Mouse (Mus musculus) intestine, postnatal 0 days (tissue): ENCODE measurements around the gene Epor. TPM values are rescaled to one million over a fixed set of nuclear protein-coding genes. Genes with fewer than 3 reads are reported as not detected.

Experiments
- ATAC-seq: fragments of 200-750 bp; cut with Nextera tagmentation; 2 replicates; pipeline ENCODE4 v1.8.0; 2017; ENCODE audit warnings: mild to moderate bottlenecking, moderate TSS enrichment, moderate library complexity
- H3K27ac ChIP-seq: fragments of 300-500 bp; sonication (generic); 2 replicates; pipeline ENCODE4 v1.5.1; 2014; ENCODE audit warnings: mild to moderate bottlenecking, low read depth, low read length, moderate library complexity
- H3K27me3 ChIP-seq: fragments of 300-500 bp; sonication (generic); replicated peaks from 2 replicates; pipeline ENCODE4 v1.6.1; 2014; ENCODE audit warnings: low read length, mixed read lengths; ENCODE audit not compliant: control insufficient read depth, insufficient read depth
- H3K36me3 ChIP-seq: fragments of 300-500 bp; sonication (generic); 2 replicates; pipeline ENCODE4 v1.6.1; 2014; ENCODE audit warnings: mild to moderate bottlenecking, moderate library complexity; ENCODE audit not compliant: control insufficient read depth, insufficient read depth
- H3K4me1 ChIP-seq: fragments of 300-500 bp; sonication (generic); replicated peaks from 2 replicates; pipeline ENCODE4 v1.6.1; 2014; ENCODE audit warnings: antibody characterized with exemption, low read length, mixed read lengths; ENCODE audit not compliant: control insufficient read depth, insufficient read depth
- H3K4me2 ChIP-seq: fragments of 300-500 bp; sonication (generic); replicated peaks from 2 replicates; pipeline ENCODE4 v1.6.1; 2014; ENCODE audit warnings: low read depth, mild to moderate bottlenecking, moderate library complexity
- H3K4me3 ChIP-seq: fragments of 300-500 bp; sonication (generic); 2 replicates; pipeline ENCODE4 v1.5.1; 2014; ENCODE audit warnings: low read depth, low read length
- H3K9ac ChIP-seq: fragments of 300-500 bp; sonication (generic); 2 replicates; pipeline ENCODE4 v1.6.1; 2014; ENCODE audit warnings: mild to moderate bottlenecking, low read depth, low read length
- H3K9me3 ChIP-seq: fragments of 300-500 bp; sonication (generic); 2 replicates; pipeline ENCODE4 v1.6.1; 2016; ENCODE audit warnings: mixed run types; ENCODE audit not compliant: control insufficient read depth
- CTCF ChIP-seq: sonication (generic); IDR thresholded peaks from 2 replicates; pipeline ENCODE4 v1.5.1; 2016; ENCODE audit warnings: low read depth, mild to moderate bottlenecking, control low read depth, antibody characterized with exemption, moderate library complexity
- WGBS: fragments of 180-500 bp; shearing (Covaris S2); extraction: QIAGEN DNeasy Blood & Tissue Kit; methylation state at CpG from one replicate; pipeline ENCODE4 v1.1.7; 2014; 5-methylcytosine and 5-hydroxymethylcytosine counted together
- polyA plus RNA-seq: library from polyadenylated mRNA; unstranded; fragments of >200 nt; fragmentation: Nextera tagmentation; extraction: Ambion mirVana; gene quantifications from 2 replicates; pipeline ENCODE4 v1.2.1, GENCODE M21; 2015

Gene Epor
- polyA plus RNA-seq, 1 experiment from 2014 or later, result 3.8 TPM

- 0 out of 2 replicates have a peak, but pooled peaks have one; percentile 26 for ATAC-seq
- Histone ChIP-seq H3K4me3 (peak overlapping the region; percentile 52), H3K9me3 (no peaks in the 10 kb centered on the region), H3K4me1 (no peaks in the 10 kb centered on the region; the same call in 1 of the 2 replicates), H3K27me3 (peaks cover 44% of the 10 kb centered on the region), H3K4me2 (peak overlapping the region; percentile 82), H3K27ac (no peak overlapping the region), H3K9ac (peak overlapping the region; percentile 17; the same call in 1 of the 2 replicates), H3K36me3 (no peaks in the 10 kb centered on the region)
- WGBS, result 2% methylated on average over 32 of the region's 32 CpGs
- TF ChIP-seq CTCF, result peak; percentile 23
Observed at GRCm38 (mm10) chr9:21988421-21989101, 25.3 kb upstream of the Epor start.

GRCm38 (mm10) chr9:21987592-21988342 lies 24.5 kb upstream of the Epor start:
- no peak overlapping the region for H3K9ac ChIP-seq
- H3K27ac ChIP-seq, result no peak overlapping the region
- H3K4me3 ChIP-seq, result peak overlapping the region; percentile 52
- no peak for TF ChIP-seq CTCF
- WGBS, result 11% methylated on average over 36 of the region's 36 CpGs
- no peaks in the 10 kb centered on the region for H3K36me3 ChIP-seq
- peaks cover 44% of the 10 kb centered on the region for H3K27me3 ChIP-seq
- no peaks in the 10 kb centered on the region for H3K9me3 ChIP-seq
- ATAC-seq, result no peak
- peak overlapping the region; percentile 82 for H3K4me2 ChIP-seq
- no peaks in the 10 kb centered on the region; the same call in 1 of the 2 replicates for H3K4me1 ChIP-seq

- Histone ChIP-seq H3K27ac (no peak overlapping the region), H3K36me3 (no peaks in the 10 kb centered on the region), H3K9ac (no peak overlapping the region), H3K4me3 (no peak overlapping the region), H3K4me2 (no peak overlapping the region), H3K9me3 (no peaks in the 10 kb centered on the region), H3K27me3 (peaks cover 15% of the 10 kb centered on the region), H3K4me1 (no peaks in the 10 kb centered on the region; the same call in 1 of the 2 replicates)
- no peak for TF ChIP-seq CTCF
- 48% methylated on average over 3 of the region's 3 CpGs for WGBS
- ATAC-seq, result no peak
Observed at GRCm38 (mm10) chr9:21983911-21984310, 20.6 kb upstream of the Epor start.

GRCm38 (mm10) chr9:21978398-21979128 lies 15.3 kb upstream of the Epor start:
- TF ChIP-seq CTCF, result no peak
- no peak overlapping the region for H3K9ac ChIP-seq
- no peaks in the 10 kb centered on the region for H3K36me3 ChIP-seq
- 0 out of 2 replicates have a peak, but pooled peaks have one; percentile 8 for ATAC-seq
- no peaks in the 10 kb centered on the region for H3K9me3 ChIP-seq
- H3K4me3 ChIP-seq, result no peak overlapping the region
- no peaks in the 10 kb centered on the region for H3K27me3 ChIP-seq
- H3K27ac ChIP-seq, result no peak overlapping the region
- H3K4me1 ChIP-seq, result no peaks in the 10 kb centered on the region
- WGBS, result 92% methylated on average over 4 of the region's 4 CpGs
- no peak overlapping the region for H3K4me2 ChIP-seq

- Histone ChIP-seq H3K4me3 (no peak overlapping the region), H3K27ac (no peak overlapping the region), H3K9ac (no peak overlapping the region), H3K36me3 (no peaks in the 10 kb centered on the region), H3K4me1 (no peaks in the 10 kb centered on the region), H3K4me2 (no peak overlapping the region), H3K27me3 (no peaks in the 10 kb centered on the region), H3K9me3 (no peaks in the 10 kb centered on the region)
- no peak for ATAC-seq
- TF ChIP-seq CTCF, result peak; percentile 79
- 22% methylated on average over 2 of the region's 2 CpGs for WGBS
Observed at GRCm38 (mm10) chr9:21977972-21978371, 14.7 kb upstream of the Epor start.

GRCm38 (mm10) chr9:21977331-21977730 lies 14.0 kb upstream of the Epor start:
- no peaks in the 10 kb centered on the region for H3K27me3 ChIP-seq
- H3K4me1 ChIP-seq, result no peaks in the 10 kb centered on the region
- H3K9me3 ChIP-seq, result no peaks in the 10 kb centered on the region
- no peak for ATAC-seq
- H3K27ac ChIP-seq, result no peak overlapping the region
- no peak overlapping the region for H3K4me3 ChIP-seq
- H3K4me2 ChIP-seq, result no peak overlapping the region
- WGBS, result 85% methylated on average over 5 of the region's 5 CpGs
- H3K9ac ChIP-seq, result no peak overlapping the region
- no peaks in the 10 kb centered on the region for H3K36me3 ChIP-seq
- no peak for TF ChIP-seq CTCF
